Mouse (Mus musculus) lung, adult 2 months (tissue): ENCODE results near the gene Xpot. TPM values are rescaled to one million over a fixed set of nuclear protein-coding genes. Genes with fewer than 3 reads are reported as not detected.

Source experiments
- DNase-seq: peaks from one replicate; pipeline ENCODE4 v3.0.0; 2022
- H3K4me1 ChIP-seq: fragments of 200-500 bp; 2 replicates; pipeline ENCODE4 v1.6.1; 2011; ENCODE audit warnings: low read length; ENCODE audit not compliant: control insufficient read depth, insufficient read depth
- H3K4me3 ChIP-seq: fragments of 200-500 bp; replicated peaks from 2 replicates; pipeline ENCODE3; 2011; ENCODE audit warnings: low read depth, mild to moderate bottlenecking, control low read depth, low read length; ENCODE audit errors: extremely low read depth
- CTCF ChIP-seq: fragments of 200-500 bp; IDR thresholded peaks from 2 replicates; pipeline ENCODE4 v1.5.1; 2011; ENCODE audit warnings: mild to moderate bottlenecking, low read length, control low read depth; ENCODE audit not compliant: insufficient read depth
- POLR2A ChIP-seq: fragments of 200-500 bp; IDR thresholded peaks from 2 replicates; pipeline ENCODE4 v1.6.1; 2011; ENCODE audit warnings: low read depth, mild to moderate bottlenecking, control low read depth, low read length, borderline replicate concordance; ENCODE audit errors: extremely low read depth
- WGBS: fragments of 180-500 bp; shearing (Covaris S2); methylation state at CpG from one replicate; pipeline ENCODE4 v1.1.7; 2018; 5-methylcytosine and 5-hydroxymethylcytosine counted together
- polyA plus RNA-seq: library from polyadenylated mRNA; depleted of rRNA; stranded (reverse); fragments of >200 nt; gene quantifications from 2 replicates; pipeline ENCODE4 v1.2.3, GENCODE M21; 2012; rRNA removed

Xpot gene
- polyA plus RNA-seq, 1 experiment = 107 TPM

- Histone ChIP-seq H3K4me1 (no peaks in the 10 kb centered on the region), H3K4me3 (no peak overlapping the region)
- 55% methylated on average over 8 of the region's 8 CpGs for WGBS
- DNase-seq = no peak
- no peak for TF ChIP-seq CTCF
- no peak for TF ChIP-seq POLR2A
These were observed 61.7 kb downstream of the Xpot start for GRCm38 (mm10) chr10:121564447-121564846.

- TF ChIP-seq CTCF = no peak
- TF ChIP-seq POLR2A = no peak
- Histone ChIP-seq H3K4me1 (no peaks in the 10 kb centered on the region), H3K4me3 (no peak overlapping the region)
- no peak for DNase-seq
- WGBS = 79% methylated on average over 2 of the region's 2 CpGs
These were observed 67.9 kb downstream of the Xpot start for GRCm38 (mm10) chr10:121558231-121558630.

- TF ChIP-seq CTCF (peak; percentile 39; the same call in 1 of the 2 replicates), POLR2A (no peak)
- no peaks in the 10 kb centered on the region for H3K4me1 ChIP-seq
- no peak for DNase-seq
- 73% methylated on average over 6 of the region's 6 CpGs for WGBS
- no peak overlapping the region for H3K4me3 ChIP-seq
These were observed 69.9 kb downstream of the Xpot start for GRCm38 (mm10) chr10:121556263-121556662.

- TF ChIP-seq POLR2A (no peak), CTCF (no peak)
- H3K4me1 ChIP-seq = no peaks in the 10 kb centered on the region
- H3K4me3 ChIP-seq = no peak overlapping the region
- DNase-seq = no peak
- WGBS = 81% methylated on average over 9 of the region's 9 CpGs
These were observed 75.8 kb downstream of the Xpot start for GRCm38 (mm10) chr10:121550334-121550733.

GRCm38 (mm10) chr10:121549670-121550069 is 76.5 kb downstream of the Xpot start:
- no peak for TF ChIP-seq CTCF
- no peak for TF ChIP-seq POLR2A
- no peak for DNase-seq
- Histone ChIP-seq H3K4me3 (no peak overlapping the region), H3K4me1 (no peaks in the 10 kb centered on the region)
- 81% methylated on average over 5 of the region's 5 CpGs for WGBS

GRCm38 (mm10) chr10:121547162-121547561 is 79.0 kb downstream of the Xpot start:
- no peaks in the 10 kb centered on the region for H3K4me1 ChIP-seq
- 68% methylated on average over 6 of the region's 6 CpGs for WGBS
- no peak overlapping the region for H3K4me3 ChIP-seq
- DNase-seq = no peak
- TF ChIP-seq POLR2A (no peak), CTCF (no peak)

- no peak for DNase-seq
- Histone ChIP-seq H3K4me3 (no peak overlapping the region), H3K4me1 (no peaks in the 10 kb centered on the region)
- 95% methylated on average over 6 of the region's 6 CpGs for WGBS
- no peak for TF ChIP-seq CTCF
- TF ChIP-seq POLR2A = no peak
These were observed 82.6 kb downstream of the Xpot start for GRCm38 (mm10) chr10:121543577-121543976.

- WGBS = 88% methylated on average over 3 of the region's 3 CpGs
- no peaks in the 10 kb centered on the region for H3K4me1 ChIP-seq
These were observed 84.0 kb downstream of the Xpot start for GRCm38 (mm10) chr10:121542156-121542555.

More at GRCm38 (mm10) chr10:121542156-121542555, 84.0 kb downstream of the Xpot start:
- DNase-seq = no peak
- H3K4me3 ChIP-seq = no peak overlapping the region
- TF ChIP-seq CTCF (no peak), POLR2A (no peak)

Other genes with a start within 250 kb of the Xpot start
- gene Rassf3, start 150.0 kb downstream of the Xpot start, polyA plus RNA-seq = 66.7 and 97.0 TPM in 2 replicates
- gene Tbk1, start 39.5 kb downstream of the Xpot start, polyA plus RNA-seq = 8.9 and 20.4 TPM in 2 replicates
- 0.59 and 1.0 TPM in 2 replicates for gene D930020B18Rik, start 15.3 kb upstream of the Xpot start, polyA plus RNA-seq
- 8.5 and 9.4 TPM in 2 replicates for gene BC048403, start 113.6 kb upstream of the Xpot start, polyA plus RNA-seq